Mouse (Mus musculus) heart, adult 18-20 months (tissue): ENCODE results near the gene Ank2. TPM values are rescaled to one million over a fixed set of nuclear protein-coding genes. Genes with fewer than 3 reads are reported as not detected.
A peak's percentile ranks its signal among the peaks of the same experiment; 100 is the strongest.
"Not testable (repeated sequence)": the region's sequence is repeated elsewhere in the genome, so short reads cannot be mapped to it uniquely, and the experiment has no call there.

Experiments used
- DNase-seq, 2 experiments: peaks; one replicate each; pipeline ENCODE4 v3.0.0; 2021 to 2022; ENCODE audit warnings: mixed read lengths in 1 of 2
- total RNA-seq, 2 experiments: library from RNA; stranded (reverse); gene quantifications; 2 replicates each; pipeline ENCODE4 v1.2.3; 2021

Ank2 gene
- total RNA-seq, 2 experiments from 2014 or later = 310 to 323 TPM

GRCm38 (mm10) chr3:127485174-127485573, 14.0 kb downstream of the Ank2 start:
- DNase-seq = no peak

DNA sequence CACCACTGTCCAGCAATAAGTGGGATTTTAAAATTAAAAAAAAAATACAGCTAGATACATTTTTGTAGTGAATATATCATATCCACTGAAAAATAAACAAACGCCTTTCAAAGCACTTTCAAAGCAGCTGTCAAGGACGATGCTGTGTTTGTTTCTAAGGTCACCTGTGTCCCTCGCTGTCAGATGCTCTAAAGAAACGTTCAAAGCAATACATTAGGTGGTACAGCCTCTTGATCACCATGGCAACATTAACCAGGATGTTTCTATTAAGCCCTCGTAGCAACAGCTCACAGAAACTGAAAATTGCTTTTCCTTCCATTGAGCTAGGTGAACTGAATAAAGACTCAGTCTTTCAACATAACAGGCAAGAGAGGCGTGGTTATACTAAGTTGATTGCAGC, 17.5 kb downstream of the Ank2 start:
- DNase-seq = no peak

DNA sequence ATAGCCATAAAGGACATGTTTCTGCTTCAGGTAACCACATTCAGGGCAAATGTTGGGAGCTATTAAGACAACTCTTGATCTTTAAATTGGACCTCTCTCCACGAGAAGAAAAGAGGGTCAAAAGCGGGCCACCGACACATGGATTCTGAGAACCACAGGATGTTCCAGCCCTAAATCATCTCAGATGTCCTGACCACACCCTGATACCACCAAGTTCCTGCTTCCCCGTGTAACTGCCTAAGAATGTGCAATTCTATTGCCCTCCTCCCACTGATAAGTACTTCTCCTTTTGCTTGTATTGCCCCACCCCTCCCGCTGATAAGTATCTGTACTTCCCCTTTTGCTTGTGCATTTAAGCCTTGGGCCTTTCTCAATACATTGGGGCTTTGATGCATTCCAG, 18.8 kb downstream of the Ank2 start:
- DNase-seq = not testable (repeated sequence)

GRCm38 (mm10) chr3:127474115-127474514, 25.0 kb downstream of the Ank2 start:
- DNase-seq = no peak

DNA sequence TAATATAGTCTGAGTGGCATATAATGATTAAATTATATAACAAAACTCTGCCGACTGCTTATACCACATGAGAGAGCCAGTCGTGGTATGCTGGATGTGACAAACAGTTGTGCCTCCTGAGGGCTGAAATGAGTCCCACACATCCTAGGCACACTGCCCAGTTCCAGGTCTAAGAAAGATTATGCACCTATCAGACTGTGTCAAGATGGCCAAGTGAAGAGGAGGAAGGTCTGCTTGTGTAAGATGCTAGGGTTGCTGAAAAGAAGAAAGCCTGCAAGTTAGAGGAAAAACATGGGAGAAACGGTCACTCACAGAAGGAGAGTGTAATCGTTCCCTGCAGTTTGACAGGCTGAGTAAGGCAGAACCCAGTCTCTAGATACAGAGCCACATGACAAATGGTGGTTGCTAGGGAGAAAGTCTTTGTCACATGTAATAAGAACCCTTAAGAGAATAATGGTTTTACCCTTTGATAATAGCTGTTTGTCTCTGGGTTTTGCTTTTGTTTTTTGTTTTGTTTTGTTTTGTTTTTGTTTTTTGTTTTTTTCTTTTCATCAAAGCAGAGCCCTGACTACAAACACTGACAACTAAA, 29.9 kb downstream of the Ank2 start:
- DNase-seq = no peak

- DNase-seq = no peak
Observed at GRCm38 (mm10) chr3:127468569-127468968, 30.6 kb downstream of the Ank2 start.

DNA sequence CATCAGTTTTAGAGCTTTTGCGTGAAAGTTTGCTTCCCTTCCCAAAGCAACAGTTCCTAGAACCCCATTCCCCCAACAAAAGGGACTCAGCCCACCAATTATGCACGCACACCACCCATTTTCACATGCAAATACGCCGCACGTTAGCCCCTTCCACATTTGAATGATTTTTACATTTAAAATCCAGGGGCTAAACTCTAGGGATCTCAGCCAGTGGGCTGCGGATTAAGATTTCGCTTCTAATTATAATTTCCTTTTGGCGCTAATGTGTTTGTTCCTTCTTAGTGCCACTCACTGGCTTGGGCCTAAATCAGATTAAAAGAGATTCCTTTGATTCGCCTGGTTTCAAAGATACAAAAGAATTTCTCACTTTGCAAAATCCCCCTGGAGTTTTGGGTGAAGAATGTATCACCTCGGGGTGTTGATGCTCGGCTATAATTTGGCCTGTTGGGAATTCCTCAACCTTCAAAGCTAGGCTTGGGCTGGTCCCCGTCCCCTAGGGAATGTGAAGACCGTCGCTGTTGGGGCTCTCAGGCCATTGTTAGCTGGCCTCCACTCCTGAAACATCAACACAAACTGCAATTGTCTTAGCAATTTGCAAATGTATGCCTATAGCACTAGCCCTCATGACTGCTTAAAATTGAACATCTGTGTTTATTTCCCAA, 35.2 kb downstream of the Ank2 start:
- no peak for DNase-seq

- DNase-seq = no peak
Observed at GRCm38 (mm10) chr3:127463165-127463564, 36.0 kb downstream of the Ank2 start.

DNA sequence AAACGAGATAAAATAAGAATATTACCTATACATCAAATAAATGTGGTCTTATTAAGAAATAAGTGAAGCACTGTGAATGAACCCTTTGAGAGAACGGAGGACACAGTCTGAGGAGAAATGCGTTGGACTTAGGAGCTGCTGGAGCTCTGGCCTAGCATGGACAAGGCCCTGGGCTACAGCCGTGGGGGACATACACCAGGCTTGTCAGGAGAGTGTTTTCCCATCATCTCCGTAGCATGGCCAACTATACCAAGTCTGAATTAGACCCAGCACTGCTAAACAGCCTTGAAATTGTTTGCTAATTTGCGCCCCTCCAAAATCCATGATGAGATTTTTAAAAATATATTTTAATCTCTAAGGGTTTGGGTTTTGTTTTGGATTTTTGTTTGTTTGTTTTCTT, 36.7 kb downstream of the Ank2 start:
- DNase-seq = no peak

DNA sequence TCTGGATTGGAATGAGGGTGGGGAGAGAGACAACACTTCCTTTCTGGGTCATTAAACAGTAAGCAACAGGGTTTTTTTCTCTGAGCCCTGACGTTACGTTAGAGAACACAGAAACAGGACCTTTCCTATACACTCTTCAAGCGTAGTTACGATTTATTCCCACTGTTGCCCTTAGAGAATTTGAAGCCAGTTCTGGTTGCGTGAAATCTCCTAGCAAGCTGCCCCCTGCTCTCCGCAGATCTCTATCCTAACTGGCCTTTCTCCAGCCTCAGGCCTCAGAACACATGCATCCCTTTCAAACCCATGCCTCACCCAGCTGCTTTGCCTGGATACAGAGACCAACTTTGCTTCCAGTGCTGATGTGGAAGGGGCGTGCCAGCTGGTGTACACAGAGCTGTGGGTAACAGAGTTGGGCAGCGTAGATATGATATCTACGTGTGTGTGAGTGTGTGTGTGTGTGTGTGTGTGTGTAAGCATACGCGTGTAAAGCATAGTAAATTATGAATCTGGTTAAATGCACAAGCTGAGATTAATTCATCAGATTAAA, 38.2 kb downstream of the Ank2 start:
- no peak for DNase-seq

- no peak for DNase-seq
Observed at GRCm38 (mm10) chr3:127459858-127460257, 39.3 kb downstream of the Ank2 start.

DNA sequence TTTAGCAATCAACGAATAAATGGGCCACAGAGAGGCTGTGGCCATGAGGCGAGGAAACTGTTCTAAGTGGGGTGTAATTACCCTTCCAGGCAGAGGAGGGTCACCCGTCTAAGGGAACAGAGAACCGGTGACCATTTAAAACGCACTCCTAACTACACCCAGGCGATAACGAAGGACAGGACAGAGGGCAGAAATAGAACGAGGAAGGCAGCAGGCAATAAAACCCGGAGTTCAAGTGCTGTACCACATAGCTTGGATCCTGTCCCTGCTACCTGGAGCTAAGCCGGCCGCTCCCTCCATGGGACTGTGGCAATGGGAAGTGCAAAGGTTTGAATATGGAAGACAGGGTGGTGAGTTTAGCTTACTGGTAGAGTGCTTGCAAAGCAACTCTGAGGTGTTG, 40.2 kb downstream of the Ank2 start:
- DNase-seq = peak; percentile 13

DNA sequence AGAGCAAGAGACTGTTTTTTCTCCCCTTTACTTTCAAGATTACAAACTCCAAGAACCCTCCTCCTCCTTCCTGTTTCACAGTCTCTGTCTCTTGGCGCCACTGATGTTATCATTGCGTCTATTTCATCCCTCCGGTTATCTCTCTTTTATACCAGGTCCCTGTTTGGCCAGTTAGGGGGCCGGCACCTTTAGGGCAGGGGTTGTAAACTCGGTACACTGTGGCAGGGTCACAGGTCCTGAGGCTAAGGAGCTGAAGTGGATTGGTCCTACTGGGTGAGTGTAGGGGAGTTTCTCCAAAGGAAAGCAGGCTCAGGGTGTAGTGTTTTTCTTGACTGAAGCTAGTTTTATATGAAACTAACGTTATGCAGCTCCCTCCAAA, 40.7 kb downstream of the Ank2 start:
- DNase-seq = peak in 1 of 2 experiments; percentile 12

DNA sequence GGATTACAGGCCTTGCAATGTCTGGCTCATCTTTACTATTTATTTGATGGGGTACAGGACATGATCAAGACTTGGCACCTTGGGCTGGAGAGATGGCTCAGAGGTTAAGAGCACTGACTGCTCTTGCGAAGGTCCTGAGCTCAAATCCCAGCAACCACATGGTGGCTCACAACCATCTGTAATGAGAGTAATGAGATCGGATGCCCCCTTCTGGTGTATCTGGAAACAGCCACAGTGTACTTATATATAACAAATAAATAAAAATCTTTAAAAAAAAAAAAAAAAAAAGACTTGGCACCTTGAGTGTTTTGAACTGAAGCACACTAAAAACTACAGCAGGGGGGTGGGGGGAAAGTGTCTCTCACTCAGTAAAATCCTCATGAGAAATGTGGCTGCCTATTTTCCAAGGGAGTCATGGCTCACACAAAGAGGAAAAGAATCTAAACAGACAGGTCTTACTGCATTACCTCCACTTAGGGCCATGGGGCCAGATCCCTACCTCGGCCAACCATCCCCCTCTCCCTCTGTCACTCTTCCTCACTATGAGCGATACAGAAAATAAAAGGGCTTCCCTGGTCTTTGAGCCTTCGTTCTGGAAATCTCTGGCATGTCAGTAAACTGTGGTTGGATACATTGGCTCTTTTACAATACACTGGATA, 41.3 kb downstream of the Ank2 start:
- DNase-seq = no peak

GRCm38 (mm10) chr3:127453738-127454137, 45.4 kb downstream of the Ank2 start:
- no peak for DNase-seq

DNA sequence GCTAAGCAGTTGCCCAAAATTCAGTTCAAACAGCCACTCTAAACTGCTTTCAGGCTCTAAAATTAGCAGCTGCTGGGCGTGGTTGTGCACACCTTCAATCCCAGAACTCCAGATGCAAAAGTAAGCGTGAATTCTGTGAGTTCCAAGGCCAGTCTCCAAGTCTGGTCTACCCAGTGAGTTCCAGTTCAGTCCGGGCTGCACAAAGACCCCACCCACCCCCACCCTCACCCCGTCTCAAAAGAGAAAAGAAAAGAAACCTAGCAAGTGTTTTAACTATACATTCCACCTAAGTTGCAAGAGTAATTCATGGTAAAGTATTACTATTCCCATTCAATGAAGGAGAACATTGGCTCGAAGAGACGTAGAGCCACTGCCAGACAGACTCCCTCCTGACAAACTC, 45.9 kb downstream of the Ank2 start:
- no peak for DNase-seq

DNA sequence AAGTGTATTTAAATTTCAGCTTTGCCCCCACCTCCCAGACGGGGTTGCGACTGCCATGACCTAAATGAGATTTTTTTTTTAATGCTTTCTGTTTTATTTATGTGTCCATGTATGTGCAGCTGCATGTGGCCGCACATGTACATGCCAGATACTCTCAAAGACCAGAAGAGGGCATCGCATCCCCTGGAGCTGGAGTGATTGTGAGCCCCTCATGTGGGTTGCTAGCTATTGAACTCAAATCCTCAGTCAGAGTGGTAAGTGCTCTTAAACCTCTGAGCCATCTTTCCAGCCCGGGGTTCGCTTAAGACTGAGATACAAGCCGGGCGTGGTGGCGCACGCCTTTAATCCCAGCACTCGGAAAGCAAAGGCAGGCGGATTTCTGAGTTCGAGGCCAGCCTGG, 46.9 kb downstream of the Ank2 start:
- DNase-seq = no peak

DNA sequence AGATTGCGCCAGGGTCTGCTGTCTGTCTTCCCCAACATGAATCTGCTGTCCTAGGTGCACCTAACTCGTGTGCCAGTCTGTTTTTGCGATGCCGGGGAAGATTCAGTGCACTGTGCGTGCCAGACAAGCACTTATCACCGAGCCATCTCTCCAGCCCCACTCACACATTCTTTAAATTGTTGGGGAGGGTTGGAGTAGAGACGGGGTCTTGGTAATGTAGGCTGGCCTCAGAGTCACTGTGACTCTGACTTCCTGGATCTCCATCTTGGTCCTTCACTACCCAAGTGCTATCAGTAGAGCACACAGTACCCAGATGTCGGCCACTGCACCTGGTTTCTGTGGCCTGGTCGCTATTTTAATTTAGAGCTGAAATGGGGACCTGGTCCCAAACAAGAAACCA, 47.4 kb downstream of the Ank2 start:
- DNase-seq = no peak

DNA sequence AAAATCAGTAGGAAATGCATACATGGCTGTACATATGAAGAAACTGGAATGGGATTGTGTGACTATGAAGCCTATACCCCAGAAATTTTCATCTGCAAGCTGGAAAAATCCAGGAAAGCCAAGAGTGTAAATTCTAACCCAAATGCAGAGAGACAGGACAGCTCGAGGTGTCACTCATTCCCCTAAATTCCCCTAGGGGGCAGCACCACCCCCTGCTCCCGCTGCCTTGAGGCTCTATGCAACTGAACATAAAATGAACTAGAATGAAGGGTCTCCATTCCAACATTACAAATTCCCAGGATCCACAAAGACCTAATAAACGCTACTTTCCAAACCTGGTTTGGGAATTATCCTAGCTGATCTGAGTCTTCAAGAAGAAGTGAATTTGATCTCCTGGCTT, 48.1 kb downstream of the Ank2 start:
- peak in 1 of 2 experiments; percentile 46 for DNase-seq

GRCm38 (mm10) chr3:127446173-127446572, 53.0 kb downstream of the Ank2 start:
- peak; percentile 42 to 76 for DNase-seq

DNA sequence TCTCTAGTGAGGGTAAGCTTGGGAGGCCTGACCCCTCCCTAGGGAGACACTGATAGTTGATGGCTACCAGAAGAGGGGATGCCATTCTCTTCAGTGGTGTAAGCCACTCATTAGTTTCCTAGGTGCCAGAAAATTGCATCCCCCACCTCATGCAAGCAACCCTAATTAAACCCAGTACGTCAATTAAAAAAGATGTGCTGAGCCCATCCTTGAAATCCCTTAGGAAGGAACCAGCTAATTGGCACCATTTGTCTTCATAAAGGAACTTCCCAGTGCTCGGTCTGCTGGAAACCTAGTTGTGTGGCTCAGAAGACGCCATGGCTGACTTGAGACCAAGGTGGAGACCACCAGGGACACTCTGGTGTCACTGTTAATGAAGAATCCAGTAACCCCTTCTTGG, 65.9 kb downstream of the Ank2 start:
- no peak for DNase-seq

- no peak for DNase-seq
Observed at GRCm38 (mm10) chr3:127429866-127430265, 69.3 kb downstream of the Ank2 start.

GRCm38 (mm10) chr3:127428527-127428926, 70.6 kb downstream of the Ank2 start:
- no peak for DNase-seq

- no peak for DNase-seq
Observed at GRCm38 (mm10) chr3:127416950-127417349, 82.2 kb downstream of the Ank2 start.
